Mouse (Mus musculus): ENCODE data around the gene Il17c. TPM values are rescaled to one million over a fixed set of nuclear protein-coding genes. Genes with fewer than 3 reads are reported as not detected.

Gene Il17c
- total RNA-seq, 1 experiment from 2014 or later = not detected

DNA sequence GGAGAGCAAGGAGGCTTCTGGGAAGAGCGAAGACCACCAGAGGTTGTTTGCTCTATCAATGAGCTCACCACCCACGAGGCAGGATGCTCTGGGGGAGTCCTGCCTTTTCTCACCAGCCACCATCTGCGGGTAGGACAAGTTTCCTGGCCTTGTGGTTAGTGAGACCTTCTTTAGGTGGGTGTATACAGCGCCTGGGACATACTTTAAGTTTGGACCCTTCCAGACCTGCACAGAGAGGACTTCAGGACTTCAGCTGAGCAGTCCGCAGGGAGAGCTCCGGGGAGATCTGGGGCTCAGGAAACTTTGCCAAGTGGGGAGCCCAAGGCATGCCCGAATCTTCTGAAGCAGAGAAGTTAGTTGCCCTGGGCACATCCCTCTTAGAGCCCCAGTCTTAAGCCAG, 38.2 kb downstream of the Il17c start:
- DNase-seq = no peak

DNA sequence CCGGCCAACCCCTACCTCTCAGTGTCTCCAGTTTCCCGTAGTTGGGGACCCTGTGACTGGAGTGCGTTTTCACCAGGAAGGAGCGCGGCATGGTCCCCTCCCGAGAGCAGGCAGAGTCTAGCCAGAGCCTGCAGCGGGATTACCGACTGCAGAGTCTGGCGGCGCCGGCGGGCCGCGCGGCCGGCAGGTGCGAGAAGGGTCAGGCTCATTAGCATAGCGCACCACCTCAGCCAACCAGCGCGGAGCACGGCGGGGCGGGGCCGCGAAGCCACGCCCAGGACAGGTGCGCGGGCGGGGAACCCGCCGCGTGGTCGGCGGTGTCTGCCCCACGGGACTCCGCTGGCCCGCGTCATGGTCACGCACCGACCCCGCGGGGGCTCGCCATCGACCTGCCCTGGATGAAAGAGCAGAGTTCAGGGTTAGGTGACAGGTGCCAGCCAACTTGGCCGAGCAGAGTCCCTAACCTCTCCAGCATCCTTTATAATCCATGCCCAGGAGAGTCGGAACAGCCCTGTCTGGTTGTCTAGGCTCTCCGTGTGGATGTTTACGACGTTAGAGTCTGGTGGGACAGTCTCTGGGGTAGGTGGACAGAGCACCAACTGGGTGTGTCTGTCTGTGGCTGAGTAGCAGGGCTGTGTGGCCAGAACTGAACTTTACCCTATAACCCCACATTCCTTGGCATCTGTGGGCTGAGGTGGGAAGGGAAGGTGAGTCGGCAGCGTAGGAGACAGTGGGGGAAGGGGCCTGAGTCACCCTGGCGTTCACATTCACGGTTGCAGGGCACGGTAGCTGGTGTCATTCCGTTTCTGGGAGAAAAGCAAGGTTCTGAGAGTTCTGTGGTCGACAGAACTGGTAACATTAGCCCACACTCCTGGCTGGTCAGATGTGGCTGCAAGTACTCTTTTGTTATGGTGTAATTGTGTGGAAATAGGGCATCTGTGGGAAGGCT, 39.0 kb downstream of the Il17c start, which contains the start of gene Snai3:
TSS of gene Snai3 (minus strand) at position 210 of the 949 bp plus-strand sequence.
- DNase-seq = peak; percentile 43

DNA sequence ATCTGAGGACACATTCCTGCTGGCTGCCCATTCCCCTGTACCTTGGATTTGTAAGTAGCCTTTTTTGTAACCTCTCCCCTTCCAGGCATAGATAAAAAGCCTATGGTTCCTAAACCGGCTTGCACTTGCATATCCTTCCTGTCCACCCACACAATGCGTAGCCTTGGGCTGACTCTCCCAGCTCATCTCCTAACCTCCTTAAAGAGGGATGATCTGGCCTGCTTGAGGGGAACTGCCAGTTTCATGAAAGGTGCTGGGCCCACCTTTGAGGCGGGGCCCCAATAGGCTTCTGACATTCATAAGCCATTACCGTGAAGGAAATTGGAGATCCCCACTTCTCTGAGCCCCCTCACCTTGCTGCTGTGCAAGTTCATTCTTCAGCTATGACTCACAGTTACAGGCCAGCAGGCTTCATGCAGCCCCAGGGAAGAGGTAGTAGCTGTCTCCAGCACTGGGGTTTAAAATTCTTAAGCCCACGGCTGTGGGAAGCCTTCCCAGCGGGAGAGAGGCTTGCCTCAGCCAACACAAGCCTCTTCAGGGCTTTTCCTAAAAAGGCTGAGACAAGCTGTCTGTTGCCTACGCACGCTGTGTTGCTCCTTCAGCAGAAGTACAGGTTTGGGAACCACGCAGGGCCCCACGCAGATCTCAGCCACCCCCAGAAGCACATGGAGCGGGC, 39.8 kb downstream of the Il17c start:
- no peak for DNase-seq

DNA sequence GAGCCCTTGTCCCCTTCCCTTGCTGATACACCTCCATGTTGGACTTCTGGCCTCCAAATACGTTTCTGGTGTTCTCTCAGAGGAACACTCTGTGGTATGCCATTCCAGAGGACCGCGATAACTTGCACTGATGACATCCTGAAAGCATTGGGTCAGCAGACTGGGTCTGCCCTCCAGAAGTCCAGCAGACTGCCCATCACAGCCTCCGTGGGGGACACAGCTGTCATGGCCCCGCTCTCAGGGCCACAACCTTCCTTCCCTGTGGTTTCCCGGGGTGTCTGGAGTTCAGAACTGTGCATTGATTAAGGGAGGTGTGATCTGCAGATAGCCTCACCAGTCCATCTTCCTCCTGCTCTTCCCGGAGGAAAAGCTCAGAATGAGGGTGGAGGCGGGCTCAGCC, 40.7 kb downstream of the Il17c start:
- DNase-seq = no peak

DNA sequence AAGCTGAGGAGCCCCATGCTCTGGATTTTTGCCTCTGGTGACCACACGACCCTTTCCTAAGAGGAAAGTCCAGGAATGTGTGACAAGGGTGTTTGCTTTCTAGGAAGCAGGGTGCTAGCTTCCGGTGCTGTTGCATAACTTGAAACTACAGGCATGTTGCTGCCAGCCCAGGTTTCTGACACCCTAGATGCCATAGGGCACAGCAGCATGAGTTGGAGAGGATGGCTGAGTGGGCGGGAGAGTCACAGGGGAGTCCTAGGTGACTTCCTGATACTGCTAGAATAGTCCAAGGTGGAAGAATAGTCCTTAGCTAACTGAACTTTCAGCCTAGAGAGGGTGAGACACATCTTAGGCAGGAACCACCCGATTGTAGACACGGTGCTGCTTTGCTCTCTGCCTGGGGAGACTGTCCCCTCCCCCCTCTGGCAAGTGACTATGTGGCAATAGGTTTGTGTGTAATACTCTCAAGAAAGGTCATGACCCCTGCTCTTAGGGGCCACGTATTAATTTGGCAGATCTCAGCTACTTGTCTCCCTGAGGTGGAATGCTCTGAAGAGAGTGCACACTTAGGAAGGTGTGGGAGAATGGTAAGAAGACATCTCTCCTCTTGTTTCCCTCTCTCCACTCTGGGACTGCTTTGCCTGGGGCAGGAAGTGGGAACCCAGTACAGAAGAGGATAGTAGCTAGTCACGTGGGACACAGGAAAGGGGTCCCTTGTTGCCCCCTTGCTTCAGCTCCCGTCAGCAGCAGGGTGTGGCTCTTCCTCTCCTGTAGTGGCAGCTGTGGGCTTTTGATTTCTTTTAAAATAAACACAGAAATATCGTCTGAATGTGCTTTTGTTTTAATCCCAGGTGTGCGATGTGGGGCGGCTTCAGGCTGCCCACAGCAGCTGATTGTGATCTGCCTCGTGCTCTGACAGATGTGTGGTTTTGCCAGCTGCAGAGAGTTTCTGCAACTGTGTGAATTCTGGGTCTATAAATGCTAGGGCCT, 42.1 kb downstream of the Il17c start:
- DNase-seq = no peak

DNA sequence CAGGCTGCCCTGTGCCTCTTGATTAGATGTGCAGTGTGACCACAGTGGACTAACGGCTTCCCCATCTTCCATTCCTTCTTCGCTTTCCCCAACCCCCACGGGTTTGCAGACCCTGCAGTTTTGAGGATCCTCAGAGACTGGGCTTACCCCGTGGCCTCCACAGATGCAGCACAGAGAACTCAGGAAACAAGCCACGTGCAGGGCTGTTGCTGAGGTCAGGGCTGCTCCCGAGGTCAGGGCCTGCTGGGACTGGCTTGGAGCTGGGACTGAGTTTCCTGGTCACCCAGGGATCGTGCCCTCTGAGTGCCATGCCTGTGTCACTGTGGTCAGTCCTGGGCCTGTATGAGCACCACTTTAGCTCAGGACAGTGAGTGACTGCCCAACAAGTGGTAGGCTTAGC, 43.2 kb downstream of the Il17c start:
- DNase-seq = no peak

DNA sequence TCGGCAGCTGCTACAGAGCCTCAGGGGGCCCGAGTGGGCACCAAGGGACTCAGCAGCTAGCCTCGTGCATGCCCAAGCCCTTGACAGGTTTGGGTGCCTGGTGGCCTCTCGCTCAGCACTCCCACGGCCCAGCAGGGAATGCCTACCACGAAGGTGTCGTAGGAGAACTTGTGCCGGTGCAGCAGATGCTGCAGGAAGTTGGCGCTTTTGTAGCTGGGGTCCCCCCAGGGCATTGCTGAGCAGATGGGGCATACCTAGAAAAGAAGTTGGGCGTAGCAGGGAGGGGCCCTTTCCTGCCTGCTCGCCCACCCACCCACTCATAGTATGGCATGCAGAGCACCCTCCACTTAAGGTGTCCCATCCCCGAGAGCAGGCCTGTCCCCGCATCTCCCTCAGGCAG, 46.0 kb downstream of the Il17c start:
- no peak for DNase-seq

DNA sequence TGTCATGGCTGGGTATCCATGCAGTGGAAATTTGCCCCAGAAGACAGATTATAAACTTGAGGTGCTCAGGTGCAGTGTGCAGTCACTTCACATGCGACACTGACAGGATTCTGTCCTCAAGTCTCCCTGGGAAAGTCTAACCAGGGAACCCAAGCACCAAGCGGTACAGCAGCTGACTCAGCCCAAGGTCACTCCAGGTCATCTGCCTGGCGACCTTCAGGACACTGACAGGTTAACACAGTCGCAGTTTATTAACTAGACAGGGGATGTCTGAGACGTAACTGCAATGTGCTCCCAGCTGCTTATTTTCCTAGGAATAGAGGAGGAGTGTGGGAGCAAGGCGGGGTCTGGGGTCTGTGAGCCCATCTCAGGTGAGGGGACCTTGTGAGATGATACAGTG, 47.6 kb downstream of the Il17c start:
- DNase-seq = no peak

DNA sequence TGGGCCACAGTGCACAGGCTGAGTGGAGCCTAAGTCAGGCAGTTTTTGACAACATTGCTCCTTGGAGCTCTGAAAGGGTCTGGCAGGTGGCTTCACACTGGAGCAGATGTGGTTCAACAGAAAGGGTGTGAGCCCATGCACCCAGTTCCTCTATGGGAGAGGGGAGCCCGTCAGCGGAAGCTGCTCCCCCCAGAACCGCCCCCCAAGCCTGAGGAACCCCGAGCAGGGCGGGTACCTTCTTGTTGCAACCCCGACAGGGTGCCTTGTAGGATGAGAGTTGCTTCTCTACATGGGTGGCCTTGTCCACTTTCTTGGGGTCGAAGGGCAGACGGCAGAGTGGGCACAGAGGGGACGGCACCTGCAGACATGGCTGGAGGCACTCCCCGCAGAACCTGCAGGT, 48.1 kb downstream of the Il17c start:
- no peak for DNase-seq

DNA sequence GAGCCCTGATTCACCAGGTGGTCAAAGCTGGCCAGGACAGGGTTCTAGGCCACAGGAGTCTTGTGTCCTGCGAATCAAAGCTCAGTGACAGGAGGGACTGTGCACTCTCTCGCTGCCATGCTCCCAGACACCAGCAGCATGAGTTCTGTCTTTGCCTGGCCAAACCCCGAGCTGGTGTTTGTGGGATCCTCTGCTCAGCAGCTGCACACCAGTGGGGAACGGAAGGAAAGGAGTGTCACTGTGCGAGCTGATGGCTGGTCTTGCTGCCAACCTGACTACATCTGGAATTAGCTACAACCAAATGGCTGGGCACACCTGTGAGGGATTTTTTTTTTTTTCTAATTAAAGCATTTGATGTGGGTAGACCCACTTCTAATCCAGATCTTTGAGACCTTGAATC, 48.9 kb downstream of the Il17c start:
- no peak for DNase-seq

Small RNA genes lying within 50 kb of the gene (microRNA-seq; reads per million reads assigned to microRNA genes)
- 0 reads per million in 2 experiments for gene Gm24366

Other genes starting within 250 kb of the Il17c start
- gene Zfpm1, start 139.9 kb upstream of the Il17c start, total RNA-seq (2021) = 17.8 and 22.4 TPM in 2 replicates
- not detected in 2 replicates for gene Trhr2, start 61.3 kb upstream of the Il17c start, total RNA-seq (2021)
- gene Zc3h18, start 45.4 kb upstream of the Il17c start, total RNA-seq (2021) = 49.8 and 52.2 TPM in 2 replicates
- gene Cyba, start 10.9 kb downstream of the Il17c start, total RNA-seq (2021) = 25.4 and 27.0 TPM in 2 replicates
- gene Mvd, start 21.4 kb downstream of the Il17c start, total RNA-seq (2021) = 53.6 and 78.3 TPM in 2 replicates
- gene Snai3, start 38.7 kb downstream of the Il17c start, total RNA-seq (2021) = not detected in 2 replicates
- 65.3 and 66.5 TPM in 2 replicates for gene Rnf166, start 54.0 kb downstream of the Il17c start, total RNA-seq (2021)
- 20.6 and 24.7 TPM in 2 replicates for gene Ctu2, start 54.1 kb downstream of the Il17c start, total RNA-seq (2021)
- gene Piezo1, start 129.3 kb downstream of the Il17c start, total RNA-seq (2021) = 18.3 and 20.1 TPM in 2 replicates
- gene Cdt1, start 146.0 kb downstream of the Il17c start, total RNA-seq (2021) = 12.5 and 17.7 TPM in 2 replicates
- gene Aprt, start 154.9 kb downstream of the Il17c start, total RNA-seq (2021) = 50.6 and 66.4 TPM in 2 replicates
- gene Galns, start 189.4 kb downstream of the Il17c start, total RNA-seq (2021) = 6.2 and 7.3 TPM in 2 replicates
- 57.9 and 63.3 TPM in 2 replicates for gene Trappc2l, start 189.6 kb downstream of the Il17c start, total RNA-seq (2021)
- not detected in 2 replicates for gene Pabpn1l, start 200.7 kb downstream of the Il17c start, total RNA-seq (2021)

Measured in adrenal gland, postnatal 25 days (tissue).